Mouse (Mus musculus) thymus, adult 2 months (tissue): ENCODE data around the gene Qsox1. TPM values are rescaled to one million over a fixed set of nuclear protein-coding genes. Genes with fewer than 3 reads are reported as not detected.

ENCODE experiments used
- DNase-seq: peaks from one replicate; pipeline ENCODE4 v3.0.0; 2021
- H3K27ac ChIP-seq: fragments of 200-500 bp; 2 replicates; pipeline ENCODE4 v1.5.1; 2012; ENCODE audit warnings: low read length, control low read depth; ENCODE audit not compliant: control insufficient read depth, insufficient read depth
- H3K27me3 ChIP-seq: fragments of 200-500 bp; 2 replicates; pipeline ENCODE4 v1.6.1; 2012; ENCODE audit warnings: mild to moderate bottlenecking, low read length, moderate library complexity, mixed read lengths; ENCODE audit not compliant: control insufficient read depth, insufficient read depth
- H3K36me3 ChIP-seq: fragments of 200-500 bp; 2 replicates; pipeline ENCODE4 v1.6.1; 2012; ENCODE audit warnings: mild to moderate bottlenecking, low read length, moderate library complexity; ENCODE audit not compliant: control insufficient read depth, insufficient read depth
- H3K4me1 ChIP-seq: fragments of 200-500 bp; replicated peaks from 2 replicates; pipeline ENCODE4 v1.6.1; 2012; ENCODE audit warnings: low read length; ENCODE audit not compliant: control insufficient read depth, insufficient read depth
- H3K4me3 ChIP-seq: fragments of 200-500 bp; 2 replicates; pipeline ENCODE4 v1.5.1; 2012; ENCODE audit warnings: mild to moderate bottlenecking, low read length, control low read depth, moderate library complexity; ENCODE audit not compliant: control insufficient read depth, insufficient read depth
- CTCF ChIP-seq: fragments of 200-500 bp; IDR thresholded peaks from 2 replicates; pipeline ENCODE4 v1.5.1; 2012; ENCODE audit warnings: mild to moderate bottlenecking, control low read depth, low read length, moderate library complexity, borderline replicate concordance; ENCODE audit not compliant: control insufficient read depth, poor library complexity, insufficient read depth; ENCODE audit errors: extremely low read depth
- POLR2A ChIP-seq: fragments of 200-500 bp; IDR thresholded peaks from 2 replicates; pipeline ENCODE4 v1.6.1; 2012; ENCODE audit warnings: mild to moderate bottlenecking, low read length, control low read depth, moderate library complexity; ENCODE audit not compliant: control insufficient read depth, poor library complexity, insufficient read depth; ENCODE audit errors: extremely low read depth
- WGBS: fragments of 180-500 bp; shearing (Covaris S2); methylation state at CpG from one replicate; pipeline ENCODE4 v1.1.7; 2018; 5-methylcytosine and 5-hydroxymethylcytosine counted together
- polyA plus RNA-seq: library from polyadenylated mRNA; depleted of rRNA; stranded (reverse); fragments of >200 nt; gene quantifications from 2 replicates; pipeline ENCODE4 v1.2.3, GENCODE M21; 2012; rRNA removed

Gene Qsox1
- polyA plus RNA-seq: 50.1 and 61.1 TPM in 2 replicates

GRCm38 (mm10) chr1:155812581-155813499, at the start of gene Qsox1:
Qsox1 (minus strand) TSS chr1:155812889.
- peaks cover 13% of the 10 kb centered on the region for H3K4me1 ChIP-seq
- H3K27ac ChIP-seq: no peak within 1 kb of the TSS
- H3K27me3 ChIP-seq: no peaks in the 10 kb centered on the region
- H3K4me3 ChIP-seq: peak within 1 kb of the TSS; percentile 66
- no peaks in the 10 kb centered on the region for H3K36me3 ChIP-seq
- 0 out of 2 replicates have a peak, but pooled peaks have one; percentile 32 for TF ChIP-seq CTCF
- peak; percentile 63; the same call in 1 of the 2 replicates for TF ChIP-seq POLR2A
- peak; percentile 85 for DNase-seq
- WGBS: 2% methylated on average over 67 of the region's 67 CpGs

- no peaks in the 10 kb centered on the region for H3K4me1 ChIP-seq
- 94% methylated on average over 7 of the region's 7 CpGs for WGBS
- H3K4me3 ChIP-seq: no peak overlapping the region
- H3K27me3 ChIP-seq: no peaks in the 10 kb centered on the region
- TF ChIP-seq POLR2A: no peak
- no peak for TF ChIP-seq CTCF
- H3K36me3 ChIP-seq: peaks cover 49% of the 10 kb centered on the region
- H3K27ac ChIP-seq: no peak overlapping the region
- no peak for DNase-seq
These were observed 42.4 kb upstream of the Qsox1 start for GRCm38 (mm10) chr1:155854926-155855702.

- H3K36me3 ChIP-seq: peaks cover 48% of the 10 kb centered on the region
- H3K4me3 ChIP-seq: no peak overlapping the region
- WGBS: 96% methylated on average over 5 of the region's 5 CpGs
- DNase-seq: no peak
- TF ChIP-seq CTCF (no peak), POLR2A (no peak)
- no peaks in the 10 kb centered on the region for H3K27me3 ChIP-seq
- no peaks in the 10 kb centered on the region for H3K4me1 ChIP-seq
- H3K27ac ChIP-seq: no peak overlapping the region
These were observed 40.3 kb upstream of the Qsox1 start for GRCm38 (mm10) chr1:155853009-155853408.

- Histone ChIP-seq H3K4me1 (0 out of 2 replicates have a peak, but pooled peaks cover 2% of the 10 kb centered on the region), H3K27ac (no peak overlapping the region), H3K4me3 (no peak overlapping the region), H3K36me3 (peaks cover 36% of the 10 kb centered on the region), H3K27me3 (no peaks in the 10 kb centered on the region)
- 86% methylated on average over 5 of the region's 5 CpGs for WGBS
- TF ChIP-seq POLR2A: no peak
- TF ChIP-seq CTCF: no peak
- no peak for DNase-seq
These were observed 31.5 kb upstream of the Qsox1 start for GRCm38 (mm10) chr1:155844235-155844634.

- 62% methylated on average over 4 of the region's 4 CpGs for WGBS
- peaks cover 30% of the 10 kb centered on the region for H3K36me3 ChIP-seq
- DNase-seq: no peak
- 0 out of 2 replicates have a peak, but pooled peaks cover 2% of the 10 kb centered on the region for H3K4me1 ChIP-seq
- TF ChIP-seq POLR2A: no peak
- TF ChIP-seq CTCF: no peak
- no peak overlapping the region for H3K4me3 ChIP-seq
- no peaks in the 10 kb centered on the region for H3K27me3 ChIP-seq
- H3K27ac ChIP-seq: no peak overlapping the region
These were observed 30.8 kb upstream of the Qsox1 start for GRCm38 (mm10) chr1:155843538-155843937.

GRCm38 (mm10) chr1:155835667-155836066, 23.0 kb upstream of the Qsox1 start:
- no peaks in the 10 kb centered on the region for H3K36me3 ChIP-seq
- 75% methylated on average over 2 of the region's 2 CpGs for WGBS

More at GRCm38 (mm10) chr1:155835667-155836066, 23.0 kb upstream of the Qsox1 start:
- no peak for TF ChIP-seq CTCF
- no peak for DNase-seq
- Histone ChIP-seq H3K27me3 (no peaks in the 10 kb centered on the region), H3K4me1 (no peaks in the 10 kb centered on the region), H3K27ac (no peak overlapping the region), H3K4me3 (no peak overlapping the region)
